8 mouse cellular contexts compared by ENCODE assay signal in genomic region chr11:86961510-86962303, GRCm38 (mm10). TPM values are rescaled to one million over a fixed set of nuclear protein-coding genes. Genes with fewer than 3 reads are reported as not detected.
DNase-seq lines count a peak whose midpoint lies in the region; ATAC-seq lines count a peak whose summit lies in the region.

No protein-coding gene starts in this region.

- no peaks in the 10 kb centered on the region for H3K9me3 ChIP-seq in heart, embryonic 10.5 days

- no peak for ATAC-seq in CD4-positive, CD25-positive, alpha-beta regulatory T cell, adult 4 months

- 50% methylated on average over 11 of the region's 11 CpGs for whole genome bisulfite sequencing in heart, embryonic 10.5 days

- peaks cover 90% of the 10 kb centered on the region for H3K4me1 ChIP-seq in heart, embryonic 10.5 days

- peak overlapping the region; percentile 31 for H3K4me3 ChIP-seq in heart, embryonic 10.5 days

- H3K36me3 ChIP-seq in heart, embryonic 10.5 days = peaks cover 15% of the 10 kb centered on the region; the same call in 1 of the 2 replicates

- H3K27ac ChIP-seq in heart, embryonic 10.5 days = peak overlapping the region; percentile 91

- DNase-seq in ovary, adult 18-20 months (ENCODE audit: low spot score) = peak; percentile 87
- DNase-seq in ovary, postnatal 10 days (ENCODE audit: low spot score) = no peak
- DNase-seq in heart, embryonic 10.5 days (ENCODE audit: low spot score) = no peak
- DNase-seq in kidney, postnatal 10 days = peak; percentile 74
- peak; percentile 76 to 88 for DNase-seq in lung, postnatal 4 days
- DNase-seq in neural tube, embryonic 10.5 days (ENCODE audit: extremely low spot score, low spot score) = no peak
- DNase-seq in layer of hippocampus, postnatal 10 days (ENCODE audit: low spot score in 2 of 2) = no peak

- H3K27me3 ChIP-seq in heart, embryonic 10.5 days (ENCODE audit: insufficient read depth, poor library complexity, severe bottlenecking) = no peaks in the 10 kb centered on the region

RNA-seq across cellular contexts. Expression of gene Ypel2, which starts 31.8 kb away (rescaled TPM):
- polyA plus RNA-seq in heart, embryonic 10.5 days (2016; fragmentation: Nextera tagmentation; extraction: Ambion mirVana) = 13.0 and 21.5 TPM in 2 replicates
- polyA plus RNA-seq in CD4-positive, CD25-positive, alpha-beta regulatory T cell, adult 4 months (2017; shearing (Covaris generic)) = 10 to 100 TPM in 1 of 2 experiments, 1 to 10 TPM in 1; 7.4 to 11.2 TPM
- 1 to 10 TPM; 7.4 to 8.6 TPM for total RNA-seq in layer of hippocampus, postnatal 10 days (2021)

Comparison
In these comparisons a context has a peak if more than half of its experiments do, and no peak if none do; other contexts are left out.
1. DNase-seq: peak in ovary, adult 18-20 months (single experiment), kidney, postnatal 10 days (single experiment) and lung, postnatal 4 days (2 of 2); none in ovary, postnatal 10 days (single experiment), heart, embryonic 10.5 days (single experiment), neural tube, embryonic 10.5 days (single experiment) and layer of hippocampus, postnatal 10 days (0 of 2).